Mouse (Mus musculus) left cerebral cortex, postnatal 25 days (tissue): ENCODE measurements around the gene Ddx5. TPM values are rescaled to one million over a fixed set of nuclear protein-coding genes. Genes with fewer than 3 reads are reported as not detected.
"Not testable (repeated sequence)": the region's sequence is repeated elsewhere in the genome, so short reads cannot be mapped to it uniquely, and the experiment has no call there.

Source experiments
- DNase-seq, 2 experiments: peaks; one replicate each; pipeline ENCODE4 v3.0.0; 2022; ENCODE audit warnings: low spot score in 2 of 2, mixed read lengths in 1 of 2
- intact Hi-C: fragments of 180-260 bp; cut with DNase I; formaldehyde crosslinking; loops from one replicate; pipeline ENCODE4 v1.15.1; 2025
- microRNA-seq, 2 experiments: library from miRNA; unstranded; fragments of <30 nt; microRNA quantifications; one replicate each; pipeline ENCODE4 v1.2.0; 2022
- total RNA-seq, 2 experiments: library from RNA; stranded (reverse); gene quantifications; 2 replicates each; pipeline ENCODE4 v1.2.3; 2021

Ddx5 gene
- total RNA-seq, 2 experiments from 2014 or later = 633 to 643 TPM

GRCm38 (mm10) chr11:106740724-106741123 is 48.3 kb downstream of the Ddx5 start:
- not testable (repeated sequence) for DNase-seq
- intact Hi-C loops = loop anchor here (10.0 kb wide), 2 partner anchors 236 to 336 kb away; no protein-coding TSS in a partner anchor

GRCm38 (mm10) chr11:106739116-106739515 is 49.9 kb downstream of the Ddx5 start:
- intact Hi-C loops = loop anchor here (5.0 kb wide), 1 partner anchor 52 kb away; no protein-coding TSS in a partner anchor

GRCm38 (mm10) chr11:106737178-106737621 is 51.8 kb downstream of the Ddx5 start:
- DNase-seq = peak; percentile 37 to 42
- intact Hi-C loops = loop anchor here (5.0 kb wide), 1 partner anchor 50 kb away; no protein-coding TSS in a partner anchor

More at GRCm38 (mm10) chr11:106739116-106739515, 49.9 kb downstream of the Ddx5 start:
- DNase-seq = no peak

- intact Hi-C loops = loop anchor here (5.0 kb wide), 1 partner anchor 49 kb away; no protein-coding TSS in a partner anchor
Measured at GRCm38 (mm10) chr11:106736614-106737013, 52.4 kb downstream of the Ddx5 start.

GRCm38 (mm10) chr11:106730714-106731113 is 58.3 kb downstream of the Ddx5 start:
- DNase-seq = no peak
- intact Hi-C loops = no loop called here

More at GRCm38 (mm10) chr11:106736614-106737013, 52.4 kb downstream of the Ddx5 start:
- no peak for DNase-seq

Small RNA genes within 50 kb of the gene (microRNA-seq; reads per million reads assigned to microRNA genes)
- gene Gm25994 (0 reads per million in 2 experiments), gene Mir3064 (14.9 to 19.8 reads per million in 2 experiments)

Other genes starting within 250 kb of the Ddx5 start
- gene Tex2, start 175.8 kb downstream of the Ddx5 start, total RNA-seq = 100 to 1,000 TPM; 116 to 117 TPM
- 10 to 100 TPM; 16.2 to 18.0 TPM for gene Pecam1, start 38.6 kb downstream of the Ddx5 start, total RNA-seq
- gene Milr1, start 38.0 kb downstream of the Ddx5 start, total RNA-seq = not detected
- gene Polg2, start 9.6 kb downstream of the Ddx5 start, total RNA-seq = 1 to 10 TPM; 2.8 to 4.4 TPM
- gene Cep95, start 67 bp upstream of the Ddx5 start, total RNA-seq = 10 to 100 TPM; 11.1 to 11.3 TPM
- 10 to 100 TPM; 27.1 to 30.6 TPM for gene Smurf2, start 131.5 kb upstream of the Ddx5 start, total RNA-seq
- gene Kpna2, start 210.4 kb upstream of the Ddx5 start, total RNA-seq = 10 to 100 TPM; 23.7 to 29.3 TPM
- gene 1810010H24Rik, start 236.5 kb upstream of the Ddx5 start, total RNA-seq = 1 to 10 TPM; 2.9 to 4.6 TPM